Mouse (Mus musculus) liver, embryonic 11.5 days (tissue): ENCODE measurements around the gene Znrf1. TPM values are rescaled to one million over a fixed set of nuclear protein-coding genes. Genes with fewer than 3 reads are reported as not detected.

Source experiments
- ATAC-seq: fragments of 200-750 bp; cut with Nextera tagmentation; replicated peaks from 2 replicates; pipeline ENCODE4 v1.8.0; 2017; ENCODE audit warnings: moderate number of reproducible peaks, mild to moderate bottlenecking, moderate TSS enrichment, moderate library complexity; ENCODE audit not compliant: low FRiP score
- DNase-seq: peaks from one replicate; pipeline ENCODE4 v3.0.0-alpha.2; 2017; ENCODE audit warnings: low spot score
- H3K27ac ChIP-seq: fragments of 300-500 bp; sonication (generic); 2 replicates; pipeline ENCODE4 v1.5.1; 2014; ENCODE audit warnings: mild to moderate bottlenecking, low read depth, low read length, control low read depth
- H3K27me3 ChIP-seq: fragments of 300-500 bp; sonication (generic); replicated peaks from 2 replicates; pipeline ENCODE4 v1.6.1; 2014; ENCODE audit warnings: low read length, mixed read lengths; ENCODE audit not compliant: control insufficient read depth, insufficient read depth
- H3K36me3 ChIP-seq: fragments of 300-500 bp; sonication (generic); 2 replicates; pipeline ENCODE4 v1.6.1; 2014; ENCODE audit warnings: mild to moderate bottlenecking, low read length, moderate library complexity, mixed read lengths; ENCODE audit not compliant: control insufficient read depth, insufficient read depth
- H3K4me1 ChIP-seq: fragments of 300-500 bp; sonication (generic); replicated peaks from 2 replicates; pipeline ENCODE4 v1.6.1; 2014; ENCODE audit warnings: low read length, mixed read lengths; ENCODE audit not compliant: control insufficient read depth, insufficient read depth
- H3K4me2 ChIP-seq: fragments of 300-500 bp; sonication (generic); 2 replicates; pipeline ENCODE4 v1.6.1; 2014; ENCODE audit warnings: mild to moderate bottlenecking, control low read depth, moderate library complexity
- H3K4me3 ChIP-seq: fragments of 300-500 bp; sonication (generic); 2 replicates; pipeline ENCODE4 v1.5.1; 2014; ENCODE audit warnings: low read depth, low read length, control low read depth
- H3K9ac ChIP-seq: fragments of 300-500 bp; sonication (generic); 2 replicates; pipeline ENCODE4 v1.6.1; 2014; ENCODE audit warnings: low read depth, low read length, control low read depth
- H3K9me3 ChIP-seq: fragments of 300-500 bp; sonication (generic); 2 replicates; pipeline ENCODE4 v1.6.1; 2016; ENCODE audit warnings: low read length, inconsistent platforms, mixed read lengths; ENCODE audit not compliant: control insufficient read depth
- WGBS: fragments of 180-500 bp; shearing (Covaris S2); extraction: QIAGEN DNeasy Blood & Tissue Kit; methylation state at CpG from one replicate; pipeline ENCODE4 v1.1.7; 2014; 5-methylcytosine and 5-hydroxymethylcytosine counted together
- polyA plus RNA-seq: library from polyadenylated mRNA; unstranded; fragments of >200 nt; fragmentation: Nextera tagmentation; extraction: Ambion mirVana; gene quantifications from 2 replicates; pipeline ENCODE4 v1.2.1, GENCODE M21; 2014

Gene Znrf1
- polyA plus RNA-seq, 1 experiment from 2014 or later, result 27.6 TPM

DNA sequence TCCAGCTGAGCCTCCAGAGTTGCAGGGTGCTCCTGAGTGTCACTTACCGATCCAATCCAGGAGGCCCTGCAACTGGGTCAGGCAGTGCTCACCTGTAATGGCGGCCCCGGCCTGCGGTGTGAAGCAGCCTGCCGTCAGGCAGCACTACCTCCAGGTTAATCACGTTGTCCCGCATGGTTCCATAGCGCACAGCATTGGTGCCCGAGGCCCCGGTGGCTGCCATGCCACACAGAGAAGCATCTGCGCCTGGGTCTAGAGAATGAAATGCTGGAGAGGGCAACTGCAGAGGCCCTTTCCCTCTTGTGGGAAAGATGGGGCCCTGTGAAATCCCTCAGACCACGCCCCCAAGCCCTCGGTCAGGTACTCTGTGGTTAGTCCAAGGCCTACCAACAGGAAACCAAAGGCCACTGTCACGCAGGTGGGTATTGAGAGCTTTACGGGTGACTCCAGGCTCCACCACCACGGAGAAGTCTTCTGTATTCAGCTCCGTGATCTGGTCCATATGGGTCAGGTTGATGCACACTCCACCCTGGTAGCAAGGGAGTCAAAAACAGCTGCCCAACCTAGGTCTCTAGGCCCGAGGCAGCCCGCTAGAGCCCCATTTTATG, 93.1 kb downstream of the Znrf1 start:
- Histone ChIP-seq H3K4me3 (no peak overlapping the region), H3K36me3 (no peaks in the 10 kb centered on the region), H3K9ac (no peak overlapping the region), H3K27me3 (no peaks in the 10 kb centered on the region), H3K9me3 (no peaks in the 10 kb centered on the region), H3K4me1 (no peaks in the 10 kb centered on the region), H3K27ac (no peak overlapping the region), H3K4me2 (no peak overlapping the region)
- DNase-seq, result no peak
- 72% methylated on average over 19 of the region's 19 CpGs for WGBS
- ATAC-seq, result no peak; the same call in 1 of the 2 replicates

DNA sequence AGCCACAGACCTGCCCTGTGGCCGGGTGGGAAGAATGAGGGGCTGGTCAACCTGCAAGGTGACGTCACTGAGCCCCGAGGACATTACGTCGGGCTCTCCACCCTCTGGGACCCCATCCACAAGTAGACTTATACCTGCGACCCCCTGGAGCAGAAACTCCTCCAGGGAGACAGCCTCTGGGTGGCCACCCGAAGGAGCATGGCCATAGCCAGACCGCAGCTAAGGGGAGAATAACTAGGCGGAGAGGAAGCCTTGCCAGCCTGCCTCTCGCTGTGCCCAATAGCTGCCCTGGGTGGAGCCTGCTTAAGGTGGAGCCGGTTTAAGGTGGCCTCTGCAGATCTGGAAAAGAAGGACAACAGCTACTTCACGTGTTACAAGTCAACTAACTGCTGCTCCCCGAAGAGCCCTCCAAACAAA, 94.2 kb downstream of the Znrf1 start, which contains the start of gene Ldhd:
Ldhd (minus strand) TSS at position 270 of the 417 bp plus-strand sequence.
- Histone ChIP-seq H3K9ac (0 out of 2 replicates have a peak within 1 kb of the TSS, but pooled peaks have one; percentile 22), H3K36me3 (no peaks in the 10 kb centered on the region), H3K27me3 (no peaks in the 10 kb centered on the region), H3K9me3 (no peaks in the 10 kb centered on the region), H3K4me1 (no peaks in the 10 kb centered on the region), H3K27ac (no peak within 1 kb of the TSS), H3K4me2 (peak within 1 kb of the TSS; percentile 46), H3K4me3 (peak within 1 kb of the TSS; percentile 24; the same call in 1 of the 2 replicates)
- WGBS, result 39% methylated on average over 13 of the region's 13 CpGs
- DNase-seq, result no peak
- ATAC-seq, result no peak

DNA sequence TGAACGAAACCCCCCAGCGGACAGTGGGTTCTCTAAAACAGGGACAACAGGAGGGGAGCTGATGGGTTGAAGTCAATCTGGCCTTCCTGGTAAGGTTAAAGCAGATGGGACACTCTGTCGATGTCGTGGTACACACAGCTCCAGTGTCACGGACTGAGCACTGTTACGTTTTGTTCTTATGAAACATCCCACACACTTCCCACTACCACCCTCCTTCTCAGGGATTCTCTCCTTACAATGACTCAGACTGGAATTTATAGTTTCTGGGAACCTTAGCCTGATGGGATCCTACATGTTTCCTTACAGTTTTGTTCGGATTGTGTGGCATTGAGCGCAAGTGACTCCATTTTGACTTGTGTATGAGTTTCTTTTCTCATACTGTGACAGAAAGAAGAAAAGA, 95.7 kb downstream of the Znrf1 start:
- no peak overlapping the region for H3K9ac ChIP-seq
- no peak overlapping the region for H3K4me2 ChIP-seq
- no peaks in the 10 kb centered on the region for H3K9me3 ChIP-seq
- no peaks in the 10 kb centered on the region for H3K36me3 ChIP-seq
- no peaks in the 10 kb centered on the region for H3K4me1 ChIP-seq
- 93% methylated on average over 8 of the region's 8 CpGs for WGBS
- H3K27me3 ChIP-seq, result no peaks in the 10 kb centered on the region
- H3K27ac ChIP-seq, result no peak overlapping the region
- DNase-seq (no peak), ATAC-seq (no peak)
- H3K4me3 ChIP-seq, result no peak overlapping the region

DNA sequence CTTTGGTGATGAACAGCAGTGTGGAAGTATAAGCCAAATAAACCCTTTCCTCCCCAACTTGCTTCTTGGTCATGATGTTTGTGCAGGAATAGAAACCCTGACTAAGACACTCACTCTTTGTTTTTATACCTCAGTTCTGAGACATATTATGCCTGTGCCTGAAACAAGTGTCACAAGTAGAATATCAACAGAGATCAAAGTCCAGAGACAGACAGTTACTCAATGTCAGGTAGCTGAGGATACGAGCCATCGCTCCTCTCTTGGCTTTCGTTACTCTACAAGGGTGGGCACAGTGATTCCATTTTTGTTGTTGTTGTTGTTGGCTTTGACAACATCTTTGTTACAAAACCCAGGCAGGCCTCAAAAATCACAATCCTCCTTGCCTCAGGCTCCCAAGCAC, 97.1 kb downstream of the Znrf1 start:
- Histone ChIP-seq H3K36me3 (no peaks in the 10 kb centered on the region), H3K9ac (no peak overlapping the region), H3K9me3 (no peaks in the 10 kb centered on the region), H3K27ac (no peak overlapping the region), H3K27me3 (no peaks in the 10 kb centered on the region), H3K4me3 (no peak overlapping the region), H3K4me1 (no peaks in the 10 kb centered on the region), H3K4me2 (no peak overlapping the region)
- ATAC-seq (no peak), DNase-seq (no peak)
- WGBS, result 87% methylated on average over 3 of the region's 3 CpGs

DNA sequence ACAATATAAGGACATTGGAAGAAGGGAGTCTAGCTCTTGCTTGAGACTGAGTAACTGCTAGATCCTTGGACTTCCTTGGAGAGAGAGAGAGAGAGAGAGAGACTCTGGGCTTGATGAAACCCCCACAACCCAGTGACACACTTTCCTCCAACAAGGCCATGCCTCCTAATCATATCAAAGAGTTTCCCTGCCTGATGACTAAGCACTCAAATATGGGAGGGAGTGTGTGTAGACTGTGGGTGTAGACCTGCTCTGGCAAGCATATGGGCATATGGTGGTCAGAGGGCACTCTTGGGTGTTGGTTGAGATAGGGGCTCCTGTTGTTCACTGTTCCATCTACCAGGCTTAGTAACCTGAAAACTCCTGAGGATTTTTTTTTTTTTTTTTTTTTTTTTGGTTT, 102.2 kb downstream of the Znrf1 start:
- Histone ChIP-seq H3K4me3 (no peak overlapping the region), H3K4me1 (peaks cover 10% of the 10 kb centered on the region), H3K9ac (no peak overlapping the region), H3K4me2 (no peak overlapping the region), H3K36me3 (no peaks in the 10 kb centered on the region), H3K27ac (no peak overlapping the region), H3K9me3 (no peaks in the 10 kb centered on the region), H3K27me3 (no peaks in the 10 kb centered on the region)
- DNase-seq (no peak), ATAC-seq (no peak)

DNA sequence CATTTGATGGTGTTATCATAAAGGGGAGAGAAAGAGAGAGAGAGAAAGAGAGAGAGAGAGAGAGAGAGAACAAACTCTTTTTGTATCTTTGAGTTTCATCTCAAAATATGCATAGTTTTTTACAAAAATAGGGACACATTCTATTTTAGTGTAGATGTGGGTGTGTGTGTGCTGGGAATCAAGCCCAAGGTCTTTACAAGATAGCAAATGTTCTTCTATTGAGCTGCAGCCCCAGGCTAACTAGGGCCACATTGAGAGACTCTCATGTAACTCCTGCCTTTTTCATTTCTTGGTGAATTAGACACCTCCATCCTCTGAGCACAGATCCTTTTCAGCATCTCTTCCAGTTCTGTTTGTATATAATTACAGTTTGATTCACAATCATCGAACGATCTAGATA, 105.2 kb downstream of the Znrf1 start:
- H3K9me3 ChIP-seq, result no peaks in the 10 kb centered on the region
- H3K4me1 ChIP-seq, result peaks cover 17% of the 10 kb centered on the region
- H3K36me3 ChIP-seq, result no peaks in the 10 kb centered on the region
- no peak overlapping the region for H3K4me3 ChIP-seq
- 92% methylated on average over 2 of the region's 2 CpGs for WGBS
- no peak for DNase-seq
- no peaks in the 10 kb centered on the region for H3K27me3 ChIP-seq
- H3K27ac ChIP-seq, result no peak overlapping the region
- no peak overlapping the region for H3K4me2 ChIP-seq
- no peak for ATAC-seq
- H3K9ac ChIP-seq, result no peak overlapping the region

DNA sequence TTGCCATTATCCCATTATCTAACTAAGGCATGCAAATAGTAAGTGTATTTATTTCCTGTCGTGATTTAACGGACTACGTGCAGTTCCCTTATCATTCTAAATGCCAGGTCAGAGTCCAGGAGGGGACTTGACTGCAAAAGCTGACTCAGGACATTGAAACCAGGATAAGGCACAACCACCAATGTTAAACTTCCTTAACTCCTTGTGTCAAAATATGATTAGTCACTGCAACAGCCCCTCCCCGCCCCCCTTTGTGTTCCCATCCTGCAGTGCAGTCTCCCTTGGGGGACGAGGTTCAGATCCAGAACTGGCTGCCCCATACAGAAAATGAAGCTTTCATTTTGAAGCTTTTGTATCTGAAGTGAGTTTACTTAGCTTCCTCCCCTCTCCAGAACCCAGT, 106.6 kb downstream of the Znrf1 start:
- 17% methylated on average over 5 of the region's 5 CpGs for WGBS

DNA sequence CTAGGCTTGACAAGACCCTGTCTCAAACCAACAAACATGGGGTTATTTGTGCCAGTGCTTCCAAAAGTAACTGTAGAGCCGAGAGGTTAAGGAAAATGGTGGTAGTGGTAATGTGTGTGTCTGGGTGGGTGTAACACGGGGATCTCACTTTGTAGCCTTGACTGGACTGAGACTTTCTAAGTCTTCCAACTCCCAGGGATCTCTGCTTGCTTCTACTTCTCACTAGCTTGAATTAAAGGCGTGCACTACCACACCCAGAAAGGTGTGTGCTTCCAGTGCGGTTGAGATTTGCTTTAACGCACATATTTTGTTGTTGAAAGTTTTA, 107.0 kb downstream of the Znrf1 start:
- WGBS, result 6% methylated on average over 5 of the region's 5 CpGs
- Histone ChIP-seq H3K4me3 (peak overlapping the region; percentile 79), H3K36me3 (no peaks in the 10 kb centered on the region), H3K9me3 (no peaks in the 10 kb centered on the region), H3K27me3 (no peaks in the 10 kb centered on the region), H3K9ac (peak overlapping the region; percentile 11), H3K4me1 (peaks cover 22% of the 10 kb centered on the region), H3K27ac (peak overlapping the region; percentile 98), H3K4me2 (peak overlapping the region; percentile 68)
- DNase-seq (peak; percentile 45), ATAC-seq (peak; percentile 34)

More for the DNA sequence above, 106.6 kb downstream of the Znrf1 start:
- H3K4me3 ChIP-seq, result peak overlapping the region; percentile 79
- no peaks in the 10 kb centered on the region for H3K9me3 ChIP-seq
- H3K9ac ChIP-seq, result peak overlapping the region; percentile 11; the same call in 1 of the 2 replicates
- no peaks in the 10 kb centered on the region for H3K27me3 ChIP-seq
- DNase-seq (peak; percentile 57), ATAC-seq (peak; percentile 22; the same call in 1 of the 2 replicates)
- peak overlapping the region; percentile 98 for H3K27ac ChIP-seq
- peaks cover 22% of the 10 kb centered on the region for H3K4me1 ChIP-seq
- H3K36me3 ChIP-seq, result no peaks in the 10 kb centered on the region
- H3K4me2 ChIP-seq, result peak overlapping the region; percentile 68
